Comparison of ENCODE assay signal across 8 mouse cellular contexts in the genomic region with DNA sequence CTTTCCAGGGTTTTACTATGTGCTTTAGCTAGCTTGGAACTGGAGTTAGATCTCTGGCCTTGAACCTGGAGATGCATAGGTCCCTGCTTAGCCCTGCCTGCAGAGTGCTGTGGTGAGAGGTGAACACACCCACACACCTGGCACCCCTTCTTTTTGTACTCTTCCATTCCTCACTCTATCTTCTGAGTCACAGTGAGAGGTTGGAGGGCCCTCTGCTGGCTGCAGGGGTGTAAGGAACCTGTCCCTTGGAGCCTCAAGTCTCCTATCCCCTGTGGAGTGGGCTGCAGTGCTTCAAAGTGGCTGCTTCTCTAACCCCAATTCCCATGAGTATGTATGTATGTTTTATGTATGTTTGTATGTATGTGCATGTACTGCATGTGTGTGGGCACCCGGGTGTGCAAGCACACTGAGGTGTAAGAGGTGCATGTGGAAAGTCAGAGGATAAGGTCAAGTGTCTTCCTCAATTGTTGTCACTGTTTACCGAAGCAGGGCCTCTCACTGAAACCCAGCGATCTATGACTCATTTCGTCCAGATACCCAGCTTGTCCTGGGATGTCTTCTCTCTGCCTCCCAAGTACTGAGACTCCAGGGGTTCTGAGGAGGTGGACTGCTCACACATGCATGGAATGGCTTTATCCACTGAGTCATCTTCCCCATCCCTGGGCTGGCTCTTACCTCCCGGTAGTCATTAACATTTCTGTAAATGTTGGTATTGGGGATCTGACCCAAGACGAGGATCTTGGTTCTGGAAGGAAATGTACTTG. TPM values are rescaled to one million over a fixed set of nuclear protein-coding genes. Genes with fewer than 3 reads are reported as not detected.
A peak's percentile ranks its signal among the peaks of the same experiment; 100 is the strongest.
DNase-seq lines count a peak whose midpoint lies in the region; ATAC-seq lines count a peak whose summit lies in the region.

No protein-coding gene starts in this region.

- peak; percentile 12 for DNase-seq in cerebellum, adult 11 months
- DNase-seq in ovary, postnatal 36 days (ENCODE audit: low spot score) = peak; percentile 46
- no peak for DNase-seq in ovary, postnatal 10 days (ENCODE audit: low spot score)
- DNase-seq in kidney, postnatal 25 days = peak; percentile 61 to 64
- peak; percentile 53 for DNase-seq in lung, postnatal 36 days
- DNase-seq in telencephalon, adult 2 months (ENCODE audit: low read depth, low spot score) = peak; percentile 56

- ATAC-seq in cerebellum, adult (ENCODE audit: insufficient number of reproducible peaks, low FRiP score, low TSS enrichment) = no peak
- ATAC-seq in common myeloid progenitor, adult 5-6 weeks (replicated peaks; ENCODE audit: low read depth, poor library complexity, severe bottlenecking) = peak; percentile 58

RNA-seq across cellular contexts. Expression of a gene that starts 26.3 kb away (rescaled TPM):
- total RNA-seq in common myeloid progenitor, adult 5-6 weeks (2017) = 126 and 167 TPM in 2 replicates

RNA-seq across cellular contexts. Expression of a gene that starts 41.2 kb away (rescaled TPM):
- total RNA-seq in common myeloid progenitor, adult 5-6 weeks (2017) = 1.1 TPM in 1 of 2 replicates, not detected in the other

RNA-seq across cellular contexts. Expression of a gene that starts 42.3 kb away (rescaled TPM):
- total RNA-seq in common myeloid progenitor, adult 5-6 weeks (2017) = 81.4 and 94.2 TPM in 2 replicates
